Mouse (Mus musculus) lung, adult 2 months (tissue): ENCODE data around the gene Bpifc.

Source experiments
- CTCF ChIP-seq: fragments of 200-500 bp; IDR thresholded peaks from 2 replicates; pipeline ENCODE4 v1.5.1; 2011; ENCODE audit warnings: mild to moderate bottlenecking, low read length, control low read depth; ENCODE audit not compliant: insufficient read depth
- POLR2A ChIP-seq: fragments of 200-500 bp; IDR thresholded peaks from 2 replicates; pipeline ENCODE4 v1.6.1; 2011; ENCODE audit warnings: low read depth, mild to moderate bottlenecking, control low read depth, low read length, borderline replicate concordance; ENCODE audit errors: extremely low read depth

GRCm38 (mm10) chr10:85972915-85973314 is 38.8 kb downstream of the Bpifc start:
- TF ChIP-seq CTCF (no peak), POLR2A (no peak)
